Mouse (Mus musculus) layer of hippocampus, postnatal 36 days (tissue): ENCODE data around the gene Trcg1. TPM values are rescaled to one million over a fixed set of nuclear protein-coding genes. Genes with fewer than 3 reads are reported as not detected.

ENCODE experiments used
- total RNA-seq, 2 experiments: library from RNA; stranded (reverse); gene quantifications; 2 replicates each; pipeline ENCODE4 v1.2.3; 2021

Trcg1 gene
- total RNA-seq, 2 experiments from 2014 or later: not detected

Other genes starting within 250 kb of the Trcg1 start
- gene Ptpn9, start 241.6 kb upstream of the Trcg1 start, total RNA-seq: 10 to 100 TPM; 30.4 to 31.7 TPM
- 10 to 100 TPM; 35.5 to 37.1 TPM for gene Sin3a, start 164.5 kb upstream of the Trcg1 start, total RNA-seq
- 100 to 1,000 TPM; 145 to 168 TPM for gene Man2c1, start 105.9 kb upstream of the Trcg1 start, total RNA-seq
- gene Neil1, start 88.3 kb upstream of the Trcg1 start, total RNA-seq: 1 to 10 TPM; 7.7 to 8.5 TPM
- 10 to 100 TPM; 83.4 to 89.3 TPM for gene Commd4, start 78.2 kb upstream of the Trcg1 start, total RNA-seq
- 10 to 100 TPM; 31.7 to 33.8 TPM for gene 1700017B05Rik, start 26.1 kb downstream of the Trcg1 start, total RNA-seq
- 10 to 100 TPM; 14.9 to 17.7 TPM for gene Ppcdc, start 203.6 kb downstream of the Trcg1 start, total RNA-seq
- 100 to 1,000 TPM; 370 to 381 TPM for gene Scamp5, start 231.5 kb downstream of the Trcg1 start, total RNA-seq